Mouse (Mus musculus) thymus, adult 2 months (tissue): ENCODE data around the gene Tmed4.

Source experiments
- CTCF ChIP-seq: fragments of 200-500 bp; IDR thresholded peaks from 2 replicates; pipeline ENCODE4 v1.5.1; 2012; ENCODE audit warnings: mild to moderate bottlenecking, control low read depth, low read length, moderate library complexity, borderline replicate concordance; ENCODE audit not compliant: control insufficient read depth, poor library complexity, insufficient read depth; ENCODE audit errors: extremely low read depth
- POLR2A ChIP-seq: fragments of 200-500 bp; IDR thresholded peaks from 2 replicates; pipeline ENCODE4 v1.6.1; 2012; ENCODE audit warnings: mild to moderate bottlenecking, low read length, control low read depth, moderate library complexity; ENCODE audit not compliant: control insufficient read depth, poor library complexity, insufficient read depth; ENCODE audit errors: extremely low read depth

GRCm38 (mm10) chr11:6259413-6259812 lies 15.3 kb downstream of the Tmed4 start:
- TF ChIP-seq CTCF (no peak), POLR2A (no peak)
